Mouse (Mus musculus) kidney, postnatal 25 days (tissue): ENCODE data around the gene Carmil1.
A peak's percentile ranks its signal among the peaks of the same experiment; 100 is the strongest.

Source experiments
- DNase-seq, 2 experiments: peaks; one replicate each; pipeline ENCODE4 v3.0.0; 2021; ENCODE audit warnings: mixed read lengths in 2 of 2

Gene Carmil1

GRCm38 (mm10) chr13:24257809-24258208 lies 22.8 kb downstream of the Carmil1 start:
- DNase-seq = no peak

GRCm38 (mm10) chr13:24253989-24254388 lies 26.6 kb downstream of the Carmil1 start:
- DNase-seq = peak; percentile 58 to 73

- DNase-seq = no peak
These were observed 27.0 kb downstream of the Carmil1 start for GRCm38 (mm10) chr13:24253551-24253950.

- no peak for DNase-seq
These were observed 29.4 kb downstream of the Carmil1 start for GRCm38 (mm10) chr13:24251236-24251635.

GRCm38 (mm10) chr13:24247928-24248327 lies 32.7 kb downstream of the Carmil1 start:
- no peak for DNase-seq

- no peak for DNase-seq
These were observed 33.2 kb downstream of the Carmil1 start for GRCm38 (mm10) chr13:24247441-24247840.

- no peak for DNase-seq
These were observed 34.3 kb downstream of the Carmil1 start for GRCm38 (mm10) chr13:24246266-24246665.

- DNase-seq = no peak
These were observed 36.0 kb downstream of the Carmil1 start for GRCm38 (mm10) chr13:24244613-24245012.

- DNase-seq = no peak
These were observed 36.6 kb downstream of the Carmil1 start for GRCm38 (mm10) chr13:24243964-24244363.

GRCm38 (mm10) chr13:24242429-24243106 lies 38.0 kb downstream of the Carmil1 start:
- no peak for DNase-seq

- no peak for DNase-seq
These were observed 39.4 kb downstream of the Carmil1 start for GRCm38 (mm10) chr13:24241201-24241600.

GRCm38 (mm10) chr13:24240430-24240829 lies 40.2 kb downstream of the Carmil1 start:
- no peak for DNase-seq

GRCm38 (mm10) chr13:24238456-24239120 lies 42.0 kb downstream of the Carmil1 start:
- no peak for DNase-seq

GRCm38 (mm10) chr13:24236736-24237135 lies 43.9 kb downstream of the Carmil1 start:
- no peak for DNase-seq

GRCm38 (mm10) chr13:24232750-24233149 lies 47.8 kb downstream of the Carmil1 start:
- no peak for DNase-seq

- no peak for DNase-seq
These were observed 48.7 kb downstream of the Carmil1 start for GRCm38 (mm10) chr13:24231746-24232483.

- DNase-seq = no peak
These were observed 49.4 kb downstream of the Carmil1 start for GRCm38 (mm10) chr13:24231146-24231545.

- no peak for DNase-seq
These were observed 50.0 kb downstream of the Carmil1 start for GRCm38 (mm10) chr13:24230541-24231095.

- DNase-seq = no peak
These were observed 57.0 kb downstream of the Carmil1 start for GRCm38 (mm10) chr13:24223425-24224201.

- DNase-seq = no peak
These were observed 60.1 kb downstream of the Carmil1 start for GRCm38 (mm10) chr13:24220441-24220970.

GRCm38 (mm10) chr13:24211229-24211628 lies 69.4 kb downstream of the Carmil1 start:
- DNase-seq = no peak

- DNase-seq = no peak
These were observed 74.5 kb downstream of the Carmil1 start for GRCm38 (mm10) chr13:24206097-24206496.
